ENCODE assay signal across 27 mouse cellular contexts in the genomic region with DNA sequence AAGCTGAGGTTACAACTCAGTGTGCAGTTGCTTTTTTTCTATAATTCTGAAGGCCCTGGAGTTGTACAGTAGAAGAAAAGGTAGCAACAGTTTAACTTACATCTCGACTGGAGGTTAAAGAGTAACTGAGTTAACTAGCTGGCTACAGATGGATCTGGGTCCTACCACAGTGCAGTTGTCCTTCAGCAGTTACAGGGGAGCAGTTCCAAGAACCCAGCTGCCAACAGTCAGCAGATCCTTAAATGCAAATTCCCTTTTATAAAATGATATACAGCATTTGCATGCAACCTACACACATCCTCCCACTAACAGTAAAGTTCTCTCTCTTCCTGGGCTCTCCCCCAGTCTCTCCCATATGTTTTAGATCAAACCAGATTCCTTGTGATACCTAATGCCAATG. TPM values are rescaled to one million over a fixed set of nuclear protein-coding genes. Genes with fewer than 3 reads are reported as not detected.
DNase-seq lines count a peak whose midpoint lies in the region; ATAC-seq lines count a peak whose summit lies in the region.
"Had no signal": no experiment of that assay in that cellular context is flagged by ENCODE, and none has a peak within 500 bp of the region (broad histone marks: within the 10 kb centered on the region; RNA-seq: fewer than 3 reads in every experiment).

No protein-coding gene starts in this region.

- H3K9me3 ChIP-seq in kidney, embryonic 15.5 days (replicated peaks), result no peaks in the 10 kb centered on the region
- H3K9me3 ChIP-seq: embryonic facial prominence, embryonic 12.5 days; forebrain, embryonic 13.5 days; hindbrain, embryonic 13.5 days; intestine, embryonic 15.5 days had no signal

- H3K4me1 ChIP-seq in kidney, embryonic 15.5 days, result no peaks in the 10 kb centered on the region
- H3K4me1 ChIP-seq: embryonic facial prominence, embryonic 12.5 days; intestine, embryonic 15.5 days had no signal

- intact Hi-C loops in left cerebral cortex, postnatal 25 days (cut with DNase I), result loop anchor here (1.0 to 5.0 kb wide), 3 partner anchors 14 to 485 kb away; no protein-coding TSS in a partner anchor

- H3K27ac ChIP-seq in kidney, embryonic 15.5 days, result peak overlapping the region; percentile 81
- H3K27ac ChIP-seq: embryonic facial prominence, embryonic 12.5 days; forebrain, embryonic 13.5 days; gastrocnemius, adult 2 months; hindbrain, embryonic 13.5 days; intestine, embryonic 15.5 days had no signal

- no peak for DNase-seq in frontal cortex, postnatal 25 days (ENCODE audit: low spot score in 2 of 2)
- DNase-seq in layer of hippocampus, adult 9-11 months, result peak; percentile 68
- no peak for DNase-seq in layer of hippocampus, adult 8-10 months (ENCODE audit: low spot score in 2 of 2)
- peak; percentile 51 to 94 for DNase-seq in left cerebral cortex, postnatal 25 days (ENCODE audit: low spot score in 2 of 2)
- no peak for DNase-seq in c-Kit-positive CD71-positive TER-119-positive erythroid progenitor cells, embryonic 14.5 days (ENCODE audit: low spot score)
- no peak for DNase-seq in retina, embryonic 14.5 days (ENCODE audit: low spot score)
- DNase-seq: adrenal gland, adult 2 months; cerebellum, adult 9-11 months; gastrocnemius, adult 2 months; heart, postnatal 10 days; lung, adult 18-20 months; lung, postnatal 14 days; midbrain, embryonic 14.5 days; thymus, postnatal 25 days had no signal

- H3K36me3 ChIP-seq in kidney, embryonic 15.5 days, result no peaks in the 10 kb centered on the region
- H3K36me3 ChIP-seq: embryonic facial prominence, embryonic 12.5 days; hindbrain, embryonic 13.5 days; intestine, embryonic 15.5 days had no signal

- H3K9ac ChIP-seq in kidney, embryonic 15.5 days, result no peak overlapping the region
- H3K9ac ChIP-seq: embryonic facial prominence, embryonic 12.5 days; forebrain, embryonic 13.5 days; hindbrain, embryonic 13.5 days; intestine, embryonic 15.5 days had no signal

- WGBS in kidney, embryonic 15.5 days, result 50% methylated on average over 1 of the region's 1 CpGs

- H3K4me2 ChIP-seq in kidney, embryonic 15.5 days, result no peak overlapping the region
- H3K4me2 ChIP-seq: embryonic facial prominence, embryonic 12.5 days; forebrain, embryonic 13.5 days; heart, embryonic 11.5 days; hindbrain, embryonic 13.5 days; intestine, embryonic 15.5 days; liver, embryonic 11.5 days had no signal

- no peaks in the 10 kb centered on the region for H3K27me3 ChIP-seq in kidney, embryonic 15.5 days
- H3K27me3 ChIP-seq: embryonic facial prominence, embryonic 12.5 days; forebrain, embryonic 13.5 days; hindbrain, embryonic 13.5 days; intestine, embryonic 15.5 days had no signal

- ATAC-seq in frontal cortex, adult (ENCODE audit: low TSS enrichment), result peak; percentile 95
- ATAC-seq in kidney, embryonic 15.5 days (replicated peaks; ENCODE audit: low FRiP score), result peak; percentile 77; the same call in 1 of the 2 replicates
- ATAC-seq: forebrain, embryonic 13.5 days; intestine, embryonic 15.5 days had no signal

- no peak overlapping the region for H3K4me3 ChIP-seq in kidney, embryonic 15.5 days (replicated peaks)
- H3K4me3 ChIP-seq: embryonic facial prominence, embryonic 12.5 days; erythroblast, embryonic 14.5 days; forebrain, embryonic 13.5 days; gastrocnemius, adult 2 months; hindbrain, embryonic 13.5 days; intestine, embryonic 15.5 days; megakaryocyte, embryonic 14.5 days; myocyte had no signal

RNA-seq across cellular contexts. Expression of gene Ephb3, which starts 22.4 kb away (rescaled TPM):
- total RNA-seq in layer of hippocampus, adult 8-10 months (2022), result 10 to 100 TPM; 17.3 to 19.9 (median 19.2) TPM
- polyA plus RNA-seq in kidney, embryonic 15.5 days (2015; fragmentation: Nextera tagmentation; extraction: Ambion mirVana), result 17.2 and 18.7 TPM in 2 replicates
- 10 to 100 TPM; 22.0 to 30.4 TPM for total RNA-seq in left cerebral cortex, postnatal 25 days (2021)
- polyA plus RNA-seq: erythroblast, embryonic 14.5 days had no signal

RNA-seq across cellular contexts. Expression of gene Teddm3, which starts 28.3 kb away (rescaled TPM):
- 1 to 10 TPM in 1 of 4 experiments, under 1 TPM in 3; 0.80 to 1.8 (median 0.92) TPM for total RNA-seq in layer of hippocampus, adult 8-10 months (2022)
- polyA plus RNA-seq in kidney, embryonic 15.5 days (2015; fragmentation: Nextera tagmentation; extraction: Ambion mirVana), result 0.22 TPM in 1 of 2 replicates, not detected in the other
- total RNA-seq in left cerebral cortex, postnatal 25 days (2021), result 1 to 10 TPM; 1.2 TPM
- total RNA-seq: adrenal gland, adult 2 months; gastrocnemius, adult 2 months; heart, postnatal 10 days had no signal
- polyA plus RNA-seq: embryonic facial prominence, embryonic 12.5 days; erythroblast, embryonic 14.5 days; forebrain, embryonic 13.5 days; gonadal fat pad, adult 2 months; heart, embryonic 11.5 days; intestine, embryonic 15.5 days; limb, embryonic 11.5 days; liver, embryonic 11.5 days; midbrain, embryonic 14.5 days had no signal

Comparison
In these comparisons a context has a peak if more than half of its experiments do, and no peak if none do; other contexts are left out.
1. DNase-seq: peak in layer of hippocampus, adult 9-11 months (single experiment) and left cerebral cortex, postnatal 25 days (2 of 2); none in frontal cortex, postnatal 25 days (0 of 2), layer of hippocampus, adult 8-10 months (0 of 2), c-Kit-positive CD71-positive TER-119-positive erythroid progenitor cells, embryonic 14.5 days (single experiment) and retina, embryonic 14.5 days (single experiment).